Mouse (Mus musculus): ENCODE results near the gene Il6ra. TPM values are rescaled to one million over a fixed set of nuclear protein-coding genes. Genes with fewer than 3 reads are reported as not detected.

Il6ra gene
- polyA plus RNA-seq, 1 experiment from 2014 or later, result 3.4 TPM

DNA sequence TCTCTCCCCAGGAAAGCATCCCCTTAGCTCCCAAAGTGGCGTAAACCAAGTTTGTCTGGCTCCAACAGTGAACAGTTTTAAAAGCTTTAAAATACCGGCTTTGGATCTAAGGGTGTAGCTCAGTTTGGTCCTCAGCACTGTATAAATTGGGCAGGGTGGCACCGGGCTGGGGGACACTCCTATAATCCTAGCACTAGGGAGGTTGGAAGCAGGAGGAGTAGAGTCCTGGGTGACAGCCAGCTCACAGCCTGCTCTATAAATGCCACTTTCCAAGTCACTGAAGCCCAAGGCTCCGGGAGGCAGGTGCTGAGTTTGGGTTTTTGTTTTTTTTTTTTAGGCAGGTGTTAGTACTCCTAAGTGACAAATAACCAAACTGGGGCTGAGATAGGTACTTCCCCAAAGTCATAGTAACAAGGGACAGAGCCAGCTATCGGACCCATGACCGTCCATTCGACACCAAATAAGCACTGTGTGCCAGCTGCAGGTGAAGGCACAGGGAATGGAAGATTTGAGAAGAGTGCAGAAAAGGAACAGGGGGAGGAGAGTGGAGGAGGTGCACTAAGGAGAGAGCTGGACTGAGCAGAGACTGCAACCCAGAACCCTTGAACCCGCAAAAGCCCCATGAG, 30.3 kb downstream of the Il6ra start:
- no peaks in the 10 kb centered on the region for H3K36me3 ChIP-seq (ENCODE audit: control insufficient read depth, insufficient read depth, low read length)
- ATAC-seq, result no peak

DNA sequence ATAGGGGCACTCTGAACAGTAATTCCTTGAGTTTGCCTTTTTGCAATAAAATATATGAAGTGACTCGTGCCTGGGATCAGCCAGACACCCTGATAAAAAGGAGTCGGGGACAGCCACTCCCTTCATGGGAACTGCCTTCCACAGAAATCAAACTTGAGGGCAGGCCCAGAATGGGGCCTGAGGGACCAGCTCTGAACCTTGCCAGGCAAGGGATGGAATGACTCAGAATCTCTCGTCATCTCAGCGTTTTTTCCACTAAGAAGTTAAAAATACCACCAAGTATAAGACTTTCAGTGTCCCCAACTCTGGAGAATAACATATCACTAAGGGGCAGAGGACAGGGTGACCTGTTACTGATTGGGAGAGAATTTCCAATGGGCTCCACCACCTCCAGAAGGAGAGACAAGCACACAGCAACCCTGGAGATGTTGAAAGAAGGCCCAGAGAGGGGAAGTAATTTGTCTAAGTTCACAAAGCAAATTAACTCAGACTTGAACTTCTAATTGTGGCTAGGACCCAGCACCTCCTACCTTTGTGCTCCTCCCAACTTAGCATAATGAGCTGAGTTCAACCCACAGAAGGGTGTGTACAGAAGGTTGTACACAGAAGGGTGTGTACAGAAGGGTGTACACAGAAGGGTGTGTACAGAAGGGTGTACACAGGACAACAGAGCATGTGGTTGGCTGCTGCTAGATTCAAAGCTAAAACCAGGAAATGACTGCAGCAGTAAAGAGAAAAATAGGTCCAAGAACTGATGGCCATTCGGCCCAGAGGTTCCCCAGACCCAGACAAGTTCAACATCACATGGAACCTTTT, 32.8 kb downstream of the Il6ra start:
- no peak overlapping the region for H3K4me3 ChIP-seq (ENCODE audit: low read length)
- H3K9ac ChIP-seq (ENCODE audit: low read depth, low read length), result no peak overlapping the region
- no peak overlapping the region for H3K4me2 ChIP-seq (ENCODE audit: low read depth, low read length)
- no peak overlapping the region for H3K27ac ChIP-seq (ENCODE audit: low read length)
- H3K4me1 ChIP-seq (ENCODE audit: control insufficient read depth, insufficient read depth, low read length), result no peaks in the 10 kb centered on the region
- no peaks in the 10 kb centered on the region for H3K36me3 ChIP-seq (ENCODE audit: control insufficient read depth, insufficient read depth, low read length)
- ATAC-seq, result no peak
- no peaks in the 10 kb centered on the region for H3K9me3 ChIP-seq (ENCODE audit: control insufficient read depth, low read length)
- WGBS, result 69% methylated on average over 5 of the region's 5 CpGs
- H3K27me3 ChIP-seq (replicated peaks; ENCODE audit: control insufficient read depth, insufficient read depth, low read length), result no peaks in the 10 kb centered on the region

More for the DNA sequence above, 30.3 kb downstream of the Il6ra start:
- no peak overlapping the region for H3K4me3 ChIP-seq (ENCODE audit: low read length)
- H3K9me3 ChIP-seq (ENCODE audit: control insufficient read depth, low read length), result no peaks in the 10 kb centered on the region
- no peaks in the 10 kb centered on the region for H3K4me1 ChIP-seq (ENCODE audit: control insufficient read depth, insufficient read depth, low read length)
- H3K4me2 ChIP-seq (ENCODE audit: low read depth, low read length), result no peak overlapping the region
- no peaks in the 10 kb centered on the region for H3K27me3 ChIP-seq (replicated peaks; ENCODE audit: control insufficient read depth, insufficient read depth, low read length)
- 79% methylated on average over 8 of the region's 8 CpGs for WGBS
- H3K9ac ChIP-seq (ENCODE audit: low read depth, low read length), result no peak overlapping the region
- H3K27ac ChIP-seq (ENCODE audit: low read length), result no peak overlapping the region

DNA sequence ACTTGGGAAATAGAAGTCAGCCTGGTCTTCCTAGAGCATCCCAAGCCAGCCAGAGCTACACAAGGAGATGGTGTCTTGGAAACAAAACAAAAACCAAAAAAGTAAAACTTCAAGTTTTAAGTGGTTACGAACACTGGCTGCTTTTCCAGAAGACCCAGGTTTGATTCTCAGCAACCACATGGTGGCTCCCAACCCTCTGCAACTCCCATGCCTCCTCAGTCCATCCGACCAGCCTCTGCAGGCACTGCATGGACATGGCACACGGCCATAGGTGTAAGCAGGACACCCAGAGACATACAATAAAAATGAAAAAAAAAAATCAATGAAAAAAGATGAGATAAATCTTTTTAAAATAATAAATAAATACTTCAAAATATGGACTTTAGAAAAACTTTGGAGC, 33.7 kb downstream of the Il6ra start:
- 61% methylated on average over 3 of the region's 3 CpGs for WGBS
- no peak for ATAC-seq

DNA sequence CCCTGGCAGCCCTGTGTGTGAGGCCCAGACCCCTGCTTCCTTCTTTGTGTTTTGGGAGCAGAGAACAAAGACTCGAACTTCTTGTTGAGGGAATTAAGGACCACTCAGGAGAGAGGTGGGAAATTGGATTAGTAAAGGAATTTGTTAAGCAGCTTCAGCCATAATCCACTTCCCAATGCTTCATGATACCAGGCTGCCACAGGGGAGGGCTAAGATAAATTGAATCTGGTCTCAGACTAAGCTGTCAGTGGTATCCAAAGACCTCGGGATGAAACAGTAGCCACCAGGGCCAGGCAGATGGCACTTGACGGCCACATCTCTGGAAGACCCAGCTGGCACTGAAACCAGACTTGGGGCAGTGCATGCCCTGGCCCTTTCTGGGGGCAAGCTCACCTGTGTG, 34.5 kb downstream of the Il6ra start:
- H3K9me3 ChIP-seq (ENCODE audit: control insufficient read depth, low read length), result no peaks in the 10 kb centered on the region
- H3K4me2 ChIP-seq (ENCODE audit: low read depth, low read length), result no peak overlapping the region
- H3K27me3 ChIP-seq (replicated peaks; ENCODE audit: control insufficient read depth, insufficient read depth, low read length), result no peaks in the 10 kb centered on the region
- no peak for ATAC-seq
- no peak overlapping the region for H3K4me3 ChIP-seq (ENCODE audit: low read length)
- H3K9ac ChIP-seq (ENCODE audit: low read depth, low read length), result no peak overlapping the region
- no peaks in the 10 kb centered on the region for H3K4me1 ChIP-seq (ENCODE audit: control insufficient read depth, insufficient read depth, low read length)
- 54% methylated on average over 3 of the region's 3 CpGs for WGBS
- no peak overlapping the region for H3K27ac ChIP-seq (ENCODE audit: low read length)
- no peaks in the 10 kb centered on the region for H3K36me3 ChIP-seq (ENCODE audit: control insufficient read depth, insufficient read depth, low read length)

More for the DNA sequence above, 33.7 kb downstream of the Il6ra start:
- H3K9ac ChIP-seq (ENCODE audit: low read depth, low read length), result no peak overlapping the region
- H3K4me1 ChIP-seq (ENCODE audit: control insufficient read depth, insufficient read depth, low read length), result no peaks in the 10 kb centered on the region
- no peaks in the 10 kb centered on the region for H3K9me3 ChIP-seq (ENCODE audit: control insufficient read depth, low read length)
- no peak overlapping the region for H3K4me3 ChIP-seq (ENCODE audit: low read length)
- no peak overlapping the region for H3K27ac ChIP-seq (ENCODE audit: low read length)
- no peaks in the 10 kb centered on the region for H3K36me3 ChIP-seq (ENCODE audit: control insufficient read depth, insufficient read depth, low read length)
- no peaks in the 10 kb centered on the region for H3K27me3 ChIP-seq (replicated peaks; ENCODE audit: control insufficient read depth, insufficient read depth, low read length)
- H3K4me2 ChIP-seq (ENCODE audit: low read depth, low read length), result no peak overlapping the region

GRCm38 (mm10) chr3:89877129-89877528, 35.9 kb downstream of the Il6ra start:
- Histone ChIP-seq H3K4me3 (ENCODE audit: low read length) (no peak overlapping the region), H3K4me2 (ENCODE audit: low read depth, low read length) (no peak overlapping the region)
- WGBS, result 84% methylated on average over 8 of the region's 8 CpGs

GRCm38 (mm10) chr3:89876469-89876868, 36.5 kb downstream of the Il6ra start:
- Histone ChIP-seq H3K9me3 (ENCODE audit: control insufficient read depth, low read length) (no peaks in the 10 kb centered on the region), H3K27me3 (replicated peaks; ENCODE audit: control insufficient read depth, insufficient read depth, low read length) (no peaks in the 10 kb centered on the region), H3K4me1 (ENCODE audit: control insufficient read depth, insufficient read depth, low read length) (peaks cover 5% of the 10 kb centered on the region; the same call in 1 of the 2 replicates), H3K4me2 (ENCODE audit: low read depth, low read length) (no peak overlapping the region), H3K27ac (ENCODE audit: low read length) (peak overlapping the region; percentile 18; the same call in 1 of the 2 replicates), H3K36me3 (ENCODE audit: control insufficient read depth, insufficient read depth, low read length) (peaks cover 3% of the 10 kb centered on the region; the same call in 1 of the 2 replicates), H3K4me3 (ENCODE audit: low read length) (no peak overlapping the region), H3K9ac (ENCODE audit: low read depth, low read length) (no peak overlapping the region)
- WGBS, result 67% methylated on average over 4 of the region's 4 CpGs
- ATAC-seq, result no peak

More at GRCm38 (mm10) chr3:89877129-89877528, 35.9 kb downstream of the Il6ra start:
- no peak for ATAC-seq
- H3K27me3 ChIP-seq (replicated peaks; ENCODE audit: control insufficient read depth, insufficient read depth, low read length), result no peaks in the 10 kb centered on the region
- H3K9me3 ChIP-seq (ENCODE audit: control insufficient read depth, low read length), result no peaks in the 10 kb centered on the region
- no peak overlapping the region for H3K9ac ChIP-seq (ENCODE audit: low read depth, low read length)
- peaks cover 3% of the 10 kb centered on the region; the same call in 1 of the 2 replicates for H3K36me3 ChIP-seq (ENCODE audit: control insufficient read depth, insufficient read depth, low read length)
- 0 out of 2 replicates have a peak overlapping the region, but pooled peaks have one; percentile 18 for H3K27ac ChIP-seq (ENCODE audit: low read length)
- H3K4me1 ChIP-seq (ENCODE audit: control insufficient read depth, insufficient read depth, low read length), result peaks cover 3% of the 10 kb centered on the region; the same call in 1 of the 2 replicates

GRCm38 (mm10) chr3:89875781-89876180, 37.2 kb downstream of the Il6ra start:
- WGBS, result 85% methylated on average over 8 of the region's 8 CpGs
- Histone ChIP-seq H3K9ac (ENCODE audit: low read depth, low read length) (no peak overlapping the region), H3K4me2 (ENCODE audit: low read depth, low read length) (no peak overlapping the region), H3K27me3 (replicated peaks; ENCODE audit: control insufficient read depth, insufficient read depth, low read length) (no peaks in the 10 kb centered on the region), H3K36me3 (ENCODE audit: control insufficient read depth, insufficient read depth, low read length) (peaks cover 3% of the 10 kb centered on the region; the same call in 1 of the 2 replicates), H3K4me1 (ENCODE audit: control insufficient read depth, insufficient read depth, low read length) (peaks cover 10% of the 10 kb centered on the region), H3K27ac (ENCODE audit: low read length) (peak overlapping the region; percentile 41; the same call in 1 of the 2 replicates), H3K9me3 (ENCODE audit: control insufficient read depth, low read length) (no peaks in the 10 kb centered on the region), H3K4me3 (ENCODE audit: low read length) (no peak overlapping the region)
- ATAC-seq, result no peak

GRCm38 (mm10) chr3:89875021-89875420, 38.0 kb downstream of the Il6ra start:
- H3K9ac ChIP-seq (ENCODE audit: low read depth, low read length), result no peak overlapping the region
- H3K4me3 ChIP-seq (ENCODE audit: low read length), result no peak overlapping the region
- peaks cover 12% of the 10 kb centered on the region for H3K4me1 ChIP-seq (ENCODE audit: control insufficient read depth, insufficient read depth, low read length)
- peak overlapping the region; percentile 71 for H3K27ac ChIP-seq (ENCODE audit: low read length)
- H3K36me3 ChIP-seq (ENCODE audit: control insufficient read depth, insufficient read depth, low read length), result peaks cover 3% of the 10 kb centered on the region; the same call in 1 of the 2 replicates
- no peaks in the 10 kb centered on the region for H3K27me3 ChIP-seq (replicated peaks; ENCODE audit: control insufficient read depth, insufficient read depth, low read length)
- no peaks in the 10 kb centered on the region for H3K9me3 ChIP-seq (ENCODE audit: control insufficient read depth, low read length)
- 54% methylated on average over 9 of the region's 9 CpGs for WGBS
- no peak overlapping the region for H3K4me2 ChIP-seq (ENCODE audit: low read depth, low read length)
- ATAC-seq, result no peak

- ATAC-seq, result no peak
- H3K4me3 ChIP-seq (ENCODE audit: low read length), result no peak overlapping the region
- H3K4me2 ChIP-seq (ENCODE audit: low read depth, low read length), result no peak overlapping the region
- H3K27me3 ChIP-seq (replicated peaks; ENCODE audit: control insufficient read depth, insufficient read depth, low read length), result no peaks in the 10 kb centered on the region
- H3K27ac ChIP-seq (ENCODE audit: low read length), result peak overlapping the region; percentile 71
- peaks cover 13% of the 10 kb centered on the region for H3K4me1 ChIP-seq (ENCODE audit: control insufficient read depth, insufficient read depth, low read length)
- WGBS, result 89% methylated on average over 5 of the region's 5 CpGs
- H3K9me3 ChIP-seq (ENCODE audit: control insufficient read depth, low read length), result no peaks in the 10 kb centered on the region
- H3K36me3 ChIP-seq (ENCODE audit: control insufficient read depth, insufficient read depth, low read length), result peaks cover 3% of the 10 kb centered on the region; the same call in 1 of the 2 replicates
- no peak overlapping the region for H3K9ac ChIP-seq (ENCODE audit: low read depth, low read length)
Observed at GRCm38 (mm10) chr3:89874076-89874475, 38.9 kb downstream of the Il6ra start.

Data from intestine, embryonic 16.5 days (tissue).